ENCODE assay signal across 14 mouse cellular contexts in the genomic region with DNA sequence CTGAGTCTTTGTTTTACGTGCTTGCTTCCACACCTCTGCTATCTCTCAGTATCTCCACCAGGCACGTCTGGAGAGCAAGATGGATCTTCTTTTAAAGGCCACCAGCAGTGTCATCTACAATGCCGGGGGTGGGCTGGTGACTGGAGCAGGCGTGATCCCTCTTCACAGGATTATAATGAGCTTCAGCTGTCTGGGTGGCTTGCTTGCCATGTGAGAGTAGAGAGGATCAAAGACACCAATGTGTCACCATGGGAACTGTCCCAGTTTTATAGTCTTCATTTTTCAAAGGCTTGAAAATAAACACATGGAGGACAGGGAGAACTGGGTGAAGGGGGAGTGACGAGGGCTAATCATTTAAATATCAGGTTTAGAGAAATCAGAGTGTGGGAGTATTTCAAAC.
DNase-seq lines count a peak whose midpoint lies in the region; ATAC-seq and TF ChIP-seq lines count a peak whose summit lies in the region.
"Had no signal": no experiment of that assay in that cellular context is flagged by ENCODE, and none has a peak within 500 bp of the region (broad histone marks: within the 10 kb centered on the region; RNA-seq: fewer than 3 reads in every experiment).

No protein-coding gene starts in this region.

- H3K27me3 ChIP-seq in hindbrain, postnatal 0 days (ENCODE audit: insufficient read depth, low read length): no peaks in the 10 kb centered on the region
- no peaks in the 10 kb centered on the region for H3K27me3 ChIP-seq in hindbrain, embryonic 10.5 days (ENCODE audit: insufficient read depth, poor library complexity, severe bottlenecking)
- no peaks in the 10 kb centered on the region for H3K27me3 ChIP-seq in midbrain, embryonic 14.5 days (ENCODE audit: control insufficient read depth, insufficient read depth, low read length)
- no peaks in the 10 kb centered on the region for H3K27me3 ChIP-seq in midbrain, embryonic 10.5 days (ENCODE audit: low read depth, poor library complexity, severe bottlenecking)
- no peaks in the 10 kb centered on the region for H3K27me3 ChIP-seq in hindbrain, embryonic 12.5 days
- H3K27me3 ChIP-seq: embryonic facial prominence, embryonic 15.5 days; limb, embryonic 15.5 days had no signal

- no peak overlapping the region for H3K4me3 ChIP-seq in hindbrain, postnatal 0 days (ENCODE audit: low read length)
- H3K4me3 ChIP-seq in hindbrain, embryonic 10.5 days: no peak overlapping the region
- no peak overlapping the region for H3K4me3 ChIP-seq in midbrain, embryonic 14.5 days (replicated peaks; ENCODE audit: low read depth, low read length)
- H3K4me3 ChIP-seq in midbrain, embryonic 10.5 days: no peak overlapping the region
- no peak overlapping the region for H3K4me3 ChIP-seq in hindbrain, embryonic 12.5 days
- H3K4me3 ChIP-seq: embryonic facial prominence, embryonic 15.5 days; gastrocnemius, adult 2 months; limb, embryonic 15.5 days had no signal

- no peaks in the 10 kb centered on the region for H3K9me3 ChIP-seq in hindbrain, postnatal 0 days (ENCODE audit: low read length)
- H3K9me3 ChIP-seq in hindbrain, embryonic 10.5 days: no peaks in the 10 kb centered on the region
- no peaks in the 10 kb centered on the region for H3K9me3 ChIP-seq in midbrain, embryonic 14.5 days (ENCODE audit: control insufficient read depth, low read length)
- H3K9me3 ChIP-seq in midbrain, embryonic 10.5 days (replicated peaks): no peaks in the 10 kb centered on the region
- H3K9me3 ChIP-seq in hindbrain, embryonic 12.5 days (replicated peaks): no peaks in the 10 kb centered on the region
- H3K9me3 ChIP-seq: embryonic facial prominence, embryonic 15.5 days; limb, embryonic 15.5 days had no signal

- no peak for TF ChIP-seq CTCF in hindbrain, postnatal 0 days (IDR thresholded peaks at IDR 0.05; ENCODE audit: low read depth)

- ATAC-seq in hindbrain, postnatal 0 days: peak; percentile 51; the same call in 1 of the 2 replicates
- no peak for ATAC-seq in midbrain, embryonic 14.5 days (ENCODE audit: low FRiP score, low TSS enrichment)
- no peak for ATAC-seq in hindbrain, embryonic 12.5 days (ENCODE audit: low FRiP score)
- ATAC-seq: activated CD4-positive, CD25-positive, alpha-beta regulatory T cell, adult 4 months; intestine, postnatal 0 days had no signal

- H3K27ac ChIP-seq in hindbrain, postnatal 0 days: no peak overlapping the region
- no peak overlapping the region for H3K27ac ChIP-seq in hindbrain, embryonic 10.5 days
- H3K27ac ChIP-seq in midbrain, embryonic 14.5 days (replicated peaks; ENCODE audit: low read depth, low read length): no peak overlapping the region
- no peak overlapping the region for H3K27ac ChIP-seq in midbrain, embryonic 10.5 days (replicated peaks)
- no peak overlapping the region for H3K27ac ChIP-seq in hindbrain, embryonic 12.5 days
- H3K27ac ChIP-seq: embryonic facial prominence, embryonic 15.5 days; gastrocnemius, adult 2 months; limb, embryonic 15.5 days had no signal

- H3K4me1 ChIP-seq in hindbrain, postnatal 0 days (ENCODE audit: insufficient read depth, low read length): no peaks in the 10 kb centered on the region
- peaks cover 7% of the 10 kb centered on the region; the same call in 1 of the 2 replicates for H3K4me1 ChIP-seq in hindbrain, embryonic 10.5 days (replicated peaks)
- peaks cover 7% of the 10 kb centered on the region; the same call in 1 of the 2 replicates for H3K4me1 ChIP-seq in midbrain, embryonic 14.5 days (ENCODE audit: control insufficient read depth, insufficient read depth, low read length)
- H3K4me1 ChIP-seq in midbrain, embryonic 10.5 days: peaks cover 12% of the 10 kb centered on the region
- H3K4me1 ChIP-seq in hindbrain, embryonic 12.5 days: 0 out of 2 replicates have a peak, but pooled peaks cover 4% of the 10 kb centered on the region
- H3K4me1 ChIP-seq: embryonic facial prominence, embryonic 15.5 days; limb, embryonic 15.5 days had no signal

- no peak overlapping the region for H3K9ac ChIP-seq in hindbrain, postnatal 0 days (replicated peaks; ENCODE audit: low read length)
- H3K9ac ChIP-seq in midbrain, embryonic 14.5 days (replicated peaks; ENCODE audit: low read length): no peak overlapping the region
- no peak overlapping the region for H3K9ac ChIP-seq in hindbrain, embryonic 12.5 days
- H3K9ac ChIP-seq: embryonic facial prominence, embryonic 15.5 days; limb, embryonic 15.5 days had no signal

- H3K36me3 ChIP-seq in hindbrain, postnatal 0 days (ENCODE audit: insufficient read depth, low read length): no peaks in the 10 kb centered on the region
- no peaks in the 10 kb centered on the region for H3K36me3 ChIP-seq in hindbrain, embryonic 10.5 days
- no peaks in the 10 kb centered on the region for H3K36me3 ChIP-seq in midbrain, embryonic 14.5 days (ENCODE audit: control insufficient read depth, insufficient read depth, low read length)
- no peaks in the 10 kb centered on the region for H3K36me3 ChIP-seq in midbrain, embryonic 10.5 days
- no peaks in the 10 kb centered on the region for H3K36me3 ChIP-seq in hindbrain, embryonic 12.5 days
- H3K36me3 ChIP-seq: embryonic facial prominence, embryonic 15.5 days; limb, embryonic 15.5 days had no signal

- no peak overlapping the region for H3K4me2 ChIP-seq in hindbrain, postnatal 0 days (ENCODE audit: low read depth, low read length)
- H3K4me2 ChIP-seq in midbrain, embryonic 14.5 days (ENCODE audit: low read length): no peak overlapping the region
- no peak overlapping the region for H3K4me2 ChIP-seq in hindbrain, embryonic 12.5 days (replicated peaks)
- H3K4me2 ChIP-seq: embryonic facial prominence, embryonic 15.5 days; limb, embryonic 15.5 days had no signal

- 23% methylated on average over 5 of the region's 5 CpGs for whole genome bisulfite sequencing in hindbrain, postnatal 0 days
- WGBS in hindbrain, embryonic 10.5 days: 44% methylated on average over 5 of the region's 5 CpGs
- 28% methylated on average over 5 of the region's 5 CpGs for WGBS in midbrain, embryonic 14.5 days
- WGBS in midbrain, embryonic 10.5 days: 48% methylated on average over 5 of the region's 5 CpGs
- 27% methylated on average over 5 of the region's 5 CpGs for WGBS in hindbrain, embryonic 12.5 days

- DNase-seq in hindbrain, postnatal 0 days (ENCODE audit: low spot score): peak; percentile 10
- DNase-seq in hindbrain, embryonic 10.5 days (ENCODE audit: low spot score): no peak
- DNase-seq in midbrain, embryonic 14.5 days: peak; percentile 29
- DNase-seq in midbrain, embryonic 10.5 days (ENCODE audit: low spot score): no peak
- DNase-seq in layer of hippocampus, adult 8-10 months (ENCODE audit: low spot score in 2 of 2): peak; percentile 32 to 51
- DNase-seq in right cerebral cortex, postnatal 25 days: peak; percentile 14
- no peak for DNase-seq in cerebellum, postnatal 4 days (ENCODE audit: low spot score in 2 of 2)
- DNase-seq: cerebellum, adult 9-10 months; gastrocnemius, adult 2 months had no signal

Comparison
In these comparisons a context has a peak if more than half of its experiments do, and no peak if none do; other contexts are left out.
1. DNase-seq: peak in hindbrain, postnatal 0 days (single experiment), midbrain, embryonic 14.5 days (single experiment), layer of hippocampus, adult 8-10 months (2 of 2) and right cerebral cortex, postnatal 25 days (single experiment); none in hindbrain, embryonic 10.5 days (single experiment), midbrain, embryonic 10.5 days (single experiment) and cerebellum, postnatal 4 days (0 of 2).